8 mouse cellular contexts compared by ENCODE assay signal in the genomic region with DNA sequence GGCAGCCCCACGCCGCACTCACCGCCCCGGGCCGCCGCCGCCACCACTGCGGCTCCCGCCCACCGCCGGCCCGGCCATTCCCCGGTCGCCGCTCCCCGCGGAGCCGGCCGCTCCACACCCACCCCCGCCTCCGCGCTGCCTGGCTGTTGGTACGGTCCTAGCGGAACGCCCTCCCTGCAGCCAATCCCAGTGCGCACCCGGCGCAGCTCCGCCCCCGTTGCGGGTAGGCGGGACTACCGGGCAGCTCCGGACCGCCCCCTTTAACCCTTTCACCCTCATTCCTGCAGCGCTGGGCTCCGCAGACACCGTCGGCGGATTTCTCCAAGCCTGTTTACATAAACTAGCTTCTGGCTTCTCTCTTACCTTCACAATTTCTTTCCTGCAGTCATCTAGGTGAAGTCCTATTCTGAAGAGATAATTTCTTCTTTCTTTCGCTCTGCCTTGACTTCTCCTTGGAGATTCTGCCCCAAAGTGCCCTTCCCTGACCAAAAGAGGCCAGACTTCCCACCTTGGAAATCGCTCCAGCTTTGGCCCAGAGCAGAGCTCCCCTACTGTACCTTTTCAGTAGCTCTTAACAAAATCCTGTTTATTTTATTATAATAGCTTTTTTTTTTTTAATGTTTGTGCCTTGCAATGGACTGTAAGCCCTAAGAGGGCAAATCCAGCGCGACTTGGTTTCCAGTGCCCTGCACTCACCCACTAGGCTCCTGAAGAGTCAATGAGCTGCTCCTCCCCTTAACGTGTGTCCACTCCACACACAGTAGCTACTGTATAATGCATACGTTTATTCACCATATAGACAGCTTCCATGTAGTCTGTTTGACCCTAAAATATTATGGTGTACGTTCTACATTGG. TPM values are rescaled to one million over a fixed set of nuclear protein-coding genes. Genes with fewer than 3 reads are reported as not detected.
A peak's percentile ranks its signal among the peaks of the same experiment; 100 is the strongest.
DNase-seq lines count a peak whose midpoint lies in the region; ATAC-seq and TF ChIP-seq lines count a peak whose summit lies in the region.

A gene (minus strand): TSS at position 137 of the 856 bp plus-strand sequence.

- no peak for TF ChIP-seq POLR2A in ES-Bruce4 (IDR thresholded peaks at IDR 0.05; ENCODE audit: insufficient read depth, low read length)

- intact Hi-C loops in heart, postnatal 14 days (cut with DNase I) = no loop called here

- no peak for TF ChIP-seq CTCF in ES-Bruce4 (IDR thresholded peaks at IDR 0.05; ENCODE audit: low read depth, low read length)

- peak within 1 kb of the TSS; percentile 91 for H3K9ac ChIP-seq in ES-Bruce4 (ENCODE audit: low read depth, poor library complexity, severe bottlenecking)
- peak within 1 kb of the TSS; percentile 91 for H3K9ac ChIP-seq in forebrain, embryonic 14.5 days (ENCODE audit: low read length)
- H3K9ac ChIP-seq in neural tube, embryonic 15.5 days (replicated peaks) = peak within 1 kb of the TSS; percentile 89

- no peaks in the 10 kb centered on the region; the same call in 1 of the 2 replicates for H3K27me3 ChIP-seq in ES-Bruce4 (ENCODE audit: control insufficient read depth, insufficient read depth, low read length, poor library complexity, severe bottlenecking)
- H3K27me3 ChIP-seq in forebrain, embryonic 14.5 days (replicated peaks; ENCODE audit: control insufficient read depth, insufficient read depth, low read length) = no peaks in the 10 kb centered on the region
- H3K27me3 ChIP-seq in neural tube, embryonic 15.5 days (replicated peaks) = 0 out of 2 replicates have a peak, but pooled peaks cover 4% of the 10 kb centered on the region

- peak within 1 kb of the TSS; percentile 89 for H3K4me3 ChIP-seq in ES-Bruce4 (ENCODE audit: low read depth, low read length)
- H3K4me3 ChIP-seq in forebrain, embryonic 14.5 days (ENCODE audit: low read depth, low read length) = peak within 1 kb of the TSS; percentile 93
- peak within 1 kb of the TSS; percentile 80 for H3K4me3 ChIP-seq in neural tube, embryonic 15.5 days (replicated peaks)

- peak; percentile 97 for DNase-seq in forebrain, embryonic 14.5 days (ENCODE audit: low spot score)
- DNase-seq in heart, postnatal 14 days = peak; percentile 98
- peak; percentile 97 for DNase-seq in layer of hippocampus, adult 11-12 months (ENCODE audit: low spot score)
- DNase-seq in lung, adult 18-20 months = peak; percentile 96 to 97
- DNase-seq in testis, postnatal 14 days (ENCODE audit: low spot score) = peak; percentile 97

- TF ChIP-seq EP300 in ES-Bruce4 (IDR thresholded peaks at IDR 0.05; ENCODE audit: insufficient read depth, low read depth, low read length) = 0 out of 2 replicates have a peak, but pooled peaks have one; percentile 15

- WGBS in forebrain, embryonic 14.5 days = under 1% methylated on average over 47 of the region's 47 CpGs
- 2% methylated on average over 40 of the region's 47 CpGs for WGBS in neural tube, embryonic 15.5 days

- H3K4me1 ChIP-seq in ES-Bruce4 (ENCODE audit: control insufficient read depth, insufficient read depth, low read length) = no peaks in the 10 kb centered on the region
- 0 out of 2 replicates have a peak, but pooled peaks cover 2% of the 10 kb centered on the region for H3K4me1 ChIP-seq in forebrain, embryonic 14.5 days (ENCODE audit: control insufficient read depth, insufficient read depth, low read length)
- peaks cover 26% of the 10 kb centered on the region; the same call in 1 of the 2 replicates for H3K4me1 ChIP-seq in neural tube, embryonic 15.5 days

- peak within 1 kb of the TSS; percentile 66 for H3K4me2 ChIP-seq in forebrain, embryonic 14.5 days (ENCODE audit: low read length)
- H3K4me2 ChIP-seq in neural tube, embryonic 15.5 days = peak within 1 kb of the TSS; percentile 74

- no peaks in the 10 kb centered on the region for H3K9me3 ChIP-seq in ES-Bruce4 (replicated peaks; ENCODE audit: control insufficient read depth, insufficient read depth, low read length, poor library complexity, severe bottlenecking)
- no peaks in the 10 kb centered on the region for H3K9me3 ChIP-seq in forebrain, embryonic 14.5 days (replicated peaks; ENCODE audit: control insufficient read depth, low read length)
- no peaks in the 10 kb centered on the region for H3K9me3 ChIP-seq in neural tube, embryonic 15.5 days (replicated peaks)

- peak; percentile 96 for ATAC-seq in cerebellum, adult (ENCODE audit: insufficient number of reproducible peaks, low FRiP score, low TSS enrichment)
- ATAC-seq in forebrain, embryonic 14.5 days = peak; percentile 98
- ATAC-seq in neural tube, embryonic 15.5 days (ENCODE audit: low FRiP score) = peak; percentile 98

- no peak within 1 kb of the TSS for H3K27ac ChIP-seq in ES-Bruce4 (ENCODE audit: insufficient read depth, low read length)
- peak within 1 kb of the TSS; percentile 82 for H3K27ac ChIP-seq in forebrain, embryonic 14.5 days (ENCODE audit: low read depth, low read length)
- peak within 1 kb of the TSS; percentile 95 for H3K27ac ChIP-seq in neural tube, embryonic 15.5 days (replicated peaks)

- no peaks in the 10 kb centered on the region for H3K36me3 ChIP-seq in ES-Bruce4 (ENCODE audit: control insufficient read depth, insufficient read depth, low read length, poor library complexity, severe bottlenecking)
- H3K36me3 ChIP-seq in forebrain, embryonic 14.5 days (ENCODE audit: control insufficient read depth, insufficient read depth, low read length) = peaks cover 5% of the 10 kb centered on the region; the same call in 1 of the 2 replicates
- H3K36me3 ChIP-seq in neural tube, embryonic 15.5 days = no peaks in the 10 kb centered on the region

RNA-seq across cellular contexts. Expression of the gene that starts here (rescaled TPM):
- polyA plus RNA-seq in ES-Bruce4 (2011; ENCODE audit: insufficient read depth, insufficient read length, low read depth, missing spikeins) = 22.1 and 23.5 TPM in 2 replicates
- 19.9 and 23.8 TPM in 2 replicates for polyA plus RNA-seq in forebrain, embryonic 14.5 days (2014; fragmentation: Nextera tagmentation; extraction: Ambion mirVana)
- total RNA-seq in heart, postnatal 14 days (2021) = 10 to 100 TPM; 40.2 to 42.5 TPM
- 26.8 and 27.4 TPM in 2 replicates for polyA plus RNA-seq in neural tube, embryonic 15.5 days (2015; fragmentation: Nextera tagmentation; extraction: Ambion mirVana)
